Mouse (Mus musculus): ENCODE measurements around the gene Xaf1. TPM values are rescaled to one million over a fixed set of nuclear protein-coding genes. Genes with fewer than 3 reads are reported as not detected.

Xaf1 gene
- total and polyA plus RNA-seq, 3 experiments: 2.5 to 9.6 (median 4.1) TPM

GRCm38 (mm10) chr11:72343904-72344303 is 42.5 kb downstream of the Xaf1 start:
- in situ Hi-C loops (cut with MboI; ENCODE audit: low pct_ligation_motif_present, low pct_unique_long_range_greater_than_20kb, low sequenced_read_pairs) (loop anchor here (5.0 kb wide), 2 partner anchors 78 to 218 kb away; no protein-coding TSS in a partner anchor), dilution Hi-C loops (cut with MboI; ENCODE audit: extremely low pct_ligation_motif_present, extremely low pct_unique_long_range_greater_than_20kb, low sequenced_read_pairs) (no loop called here)
- Histone ChIP-seq H3K36me3 (replicated peaks in 1 of 2; ENCODE audit: control insufficient read depth in 1 of 2, insufficient read depth in 1 of 2, low read length in 1 of 2) (no peaks in the 10 kb centered on the region), H3K4me2 (ENCODE audit: insufficient read depth, low read depth, poor library complexity, severe bottlenecking) (no peak overlapping the region), H3K27ac (ENCODE audit: insufficient read depth, low read depth) (no peak overlapping the region), H3K9me3 (replicated peaks; ENCODE audit: low read length) (peaks cover 2% of the 10 kb centered on the region), H3K9ac (ENCODE audit: insufficient read depth, low read depth) (no peak overlapping the region), H3K4me3 (replicated peaks in 1 of 3; ENCODE audit: low read depth in 2 of 3, low read length in 2 of 3, poor library complexity in 1 of 3) (no peak overlapping the region), H3K79me2 (replicated peaks; ENCODE audit: control insufficient read depth, extremely low read depth, insufficient read depth, poor library complexity, severe bottlenecking) (no peaks in the 10 kb centered on the region), H3K4me1 (ENCODE audit: control insufficient read depth in 1 of 2, insufficient read depth in 2 of 2) (peaks cover 0 to 6% of the 10 kb centered on the region in 2 experiments; a peak in 2 of 4 replicates), H3K27me3 (replicated peaks) (peaks cover 15% of the 10 kb centered on the region)
- DNase-seq (ENCODE audit: extremely low read depth): peak; percentile 55
- TF ChIP-seq E2F4 (IDR thresholded peaks at IDR 0.05; ENCODE audit: insufficient replicate concordance, low read depth, low read length): no peak
- TF ChIP-seq ZC3H11A (IDR thresholded peaks at IDR 0.05; ENCODE audit: low read depth, low read length): no peak
- TF ChIP-seq POLR2A (IDR thresholded peaks at IDR 0.05; ENCODE audit: low read depth, low read length): no peak
- TF ChIP-seq MAX (IDR thresholded peaks at IDR 0.05; ENCODE audit: low read length): peak; percentile 57; the same call in 1 of the 2 replicates
- TF ChIP-seq ZMIZ1 (IDR thresholded peaks at IDR 0.05; ENCODE audit: low read depth, low read length): no peak
- peak; percentile 69 for TF ChIP-seq SMC3 (IDR thresholded peaks at IDR 0.05; ENCODE audit: low read depth, low read length)
- TF ChIP-seq CHD1 (IDR thresholded peaks at IDR 0.05; ENCODE audit: low read depth, low read length): no peak
- TF ChIP-seq NRF1 (IDR thresholded peaks at IDR 0.05; ENCODE audit: low read depth, low read length): no peak
- TF ChIP-seq EP300 (IDR thresholded peaks at IDR 0.05; ENCODE audit: low read length): 0 out of 2 replicates have a peak, but pooled peaks have one; percentile 14
- no peak for TF ChIP-seq UBTF (IDR thresholded peaks at IDR 0.05; ENCODE audit: low read depth, low read length)
- TF ChIP-seq MYC (IDR thresholded peaks at IDR 0.05; ENCODE audit: low read depth, low read length): 0 out of 2 replicates have a peak, but pooled peaks have one; percentile 43
- peak; percentile 23 to 87; a peak in 3 of 4 replicates for TF ChIP-seq CTCF (conservative IDR thresholded peaks at IDR 0.05 in 1 of 2, IDR thresholded peaks at IDR 0.05 in 1 of 2; ENCODE audit: low read depth in 2 of 2, low read length in 2 of 2)
- TF ChIP-seq HCFC1 (IDR thresholded peaks at IDR 0.05; ENCODE audit: low read depth, low read length): 0 out of 2 replicates have a peak, but pooled peaks have one; percentile 15
- no peak for TF ChIP-seq MXI1 (IDR thresholded peaks at IDR 0.05; ENCODE audit: low read depth, low read length)
- no peak for TF ChIP-seq USF2 (conservative IDR thresholded peaks at IDR 0.05; ENCODE audit: low read depth, low read length)
- TF ChIP-seq NELFE (IDR thresholded peaks at IDR 0.05; ENCODE audit: low read depth, low read length): 0 out of 2 replicates have a peak, but pooled peaks have one; percentile 32
- TF ChIP-seq TBP (conservative IDR thresholded peaks at IDR 0.05; ENCODE audit: low read depth, low read length): no peak
- no peak for TF ChIP-seq ELF1 (IDR thresholded peaks at IDR 0.05; ENCODE audit: low read depth, low read length)
- TF ChIP-seq RAD21 (IDR thresholded peaks at IDR 0.05; ENCODE audit: low read depth, low read length): peak; percentile 71
- no peak for TF ChIP-seq ZNF384 (IDR thresholded peaks at IDR 0.05; ENCODE audit: low read depth, low read length)
- TF ChIP-seq MAFK (IDR thresholded peaks at IDR 0.05; ENCODE audit: insufficient replicate concordance, low read length): no peak

DNA sequence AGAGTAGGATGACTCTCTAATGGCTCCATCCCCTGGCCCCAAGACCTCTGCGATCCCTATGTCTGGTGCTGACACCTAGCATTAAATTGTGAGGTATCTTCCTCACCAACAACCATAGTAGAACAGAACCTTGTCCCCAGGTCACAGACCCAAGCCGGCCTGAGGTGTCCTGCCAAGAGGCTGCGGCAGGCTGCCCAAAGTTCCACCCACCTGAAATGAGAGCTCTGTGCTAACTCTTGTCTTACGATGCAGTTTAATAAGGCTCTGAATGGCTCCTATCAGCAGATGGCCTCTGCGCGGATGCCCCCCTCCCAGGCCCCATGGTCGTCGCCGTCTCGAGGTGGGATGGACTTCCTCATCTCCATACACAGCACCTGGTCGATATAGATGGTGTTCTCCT is 43.1 kb downstream of the Xaf1 start:
- in situ Hi-C loops (cut with MboI; ENCODE audit: low pct_ligation_motif_present, low pct_unique_long_range_greater_than_20kb, low sequenced_read_pairs): loop anchor here (5.0 kb wide), 2 partner anchors 78 to 218 kb away; no protein-coding TSS in a partner anchor
- DNase-seq (ENCODE audit: extremely low read depth): no peak
- Histone ChIP-seq H3K79me2 (replicated peaks; ENCODE audit: control insufficient read depth, extremely low read depth, insufficient read depth, poor library complexity, severe bottlenecking) (no peaks in the 10 kb centered on the region), H3K27me3 (replicated peaks) (peaks cover 11% of the 10 kb centered on the region), H3K27ac (ENCODE audit: insufficient read depth, low read depth) (no peak overlapping the region), H3K4me2 (ENCODE audit: insufficient read depth, low read depth, poor library complexity, severe bottlenecking) (no peak overlapping the region), H3K36me3 (replicated peaks in 1 of 2; ENCODE audit: control insufficient read depth in 1 of 2, insufficient read depth in 1 of 2, low read length in 1 of 2) (no peaks in the 10 kb centered on the region), H3K4me3 (replicated peaks in 1 of 3; ENCODE audit: low read depth in 2 of 3, low read length in 2 of 3, poor library complexity in 1 of 3) (no peak overlapping the region), H3K4me1 (ENCODE audit: control insufficient read depth in 1 of 2, insufficient read depth in 2 of 2) (peaks cover 0 to 6% of the 10 kb centered on the region in 2 experiments; a peak in 2 of 4 replicates), H3K9ac (ENCODE audit: insufficient read depth, low read depth) (no peak overlapping the region), H3K9me3 (replicated peaks; ENCODE audit: low read length) (peaks cover 2% of the 10 kb centered on the region)
- dilution Hi-C loops (cut with MboI; ENCODE audit: extremely low pct_ligation_motif_present, extremely low pct_unique_long_range_greater_than_20kb, low sequenced_read_pairs): no loop called here
- no peak for TF ChIP-seq MAZ (IDR thresholded peaks at IDR 0.05; ENCODE audit: low read depth, low read length)
- no peak for TF ChIP-seq USF1 (IDR thresholded peaks at IDR 0.05; ENCODE audit: low read depth, low read length)
- TF ChIP-seq RAD21 (IDR thresholded peaks at IDR 0.05; ENCODE audit: low read depth, low read length): no peak
- TF ChIP-seq MXI1 (IDR thresholded peaks at IDR 0.05; ENCODE audit: low read depth, low read length): no peak
- TF ChIP-seq CHD1 (IDR thresholded peaks at IDR 0.05; ENCODE audit: low read depth, low read length): no peak
- no peak for TF ChIP-seq EP300 (IDR thresholded peaks at IDR 0.05; ENCODE audit: low read length)
- TF ChIP-seq GABPA (IDR thresholded peaks at IDR 0.05; ENCODE audit: insufficient replicate concordance, low read depth, low read length): no peak
- no peak for TF ChIP-seq ZKSCAN1 (IDR thresholded peaks at IDR 0.05; ENCODE audit: borderline replicate concordance, low read depth, low read length)
- no peak for TF ChIP-seq HCFC1 (IDR thresholded peaks at IDR 0.05; ENCODE audit: low read depth, low read length)
- no peak for TF ChIP-seq POLR2A (IDR thresholded peaks at IDR 0.05; ENCODE audit: low read depth, low read length)
- no peak for TF ChIP-seq MYC (IDR thresholded peaks at IDR 0.05; ENCODE audit: low read depth, low read length)
- TF ChIP-seq SMC3 (IDR thresholded peaks at IDR 0.05; ENCODE audit: low read depth, low read length): no peak
- no peak for TF ChIP-seq ELF1 (IDR thresholded peaks at IDR 0.05; ENCODE audit: low read depth, low read length)
- TF ChIP-seq PAX5 (IDR thresholded peaks at IDR 0.05; ENCODE audit: low read length): no peak
- no peak for TF ChIP-seq SIN3A (IDR thresholded peaks at IDR 0.05; ENCODE audit: low read length)

Data from CH12.LX (cell line).